Mouse (Mus musculus) right cerebral cortex, postnatal 10 days (tissue): ENCODE results near the gene Dcdc2b.
A peak's percentile ranks its signal among the peaks of the same experiment; 100 is the strongest.

Experiments used
- DNase-seq, 2 experiments: peaks; one replicate each; pipeline ENCODE4 v3.0.0; 2021; ENCODE audit warnings: low spot score in 2 of 2

The Dcdc2b gene

DNA sequence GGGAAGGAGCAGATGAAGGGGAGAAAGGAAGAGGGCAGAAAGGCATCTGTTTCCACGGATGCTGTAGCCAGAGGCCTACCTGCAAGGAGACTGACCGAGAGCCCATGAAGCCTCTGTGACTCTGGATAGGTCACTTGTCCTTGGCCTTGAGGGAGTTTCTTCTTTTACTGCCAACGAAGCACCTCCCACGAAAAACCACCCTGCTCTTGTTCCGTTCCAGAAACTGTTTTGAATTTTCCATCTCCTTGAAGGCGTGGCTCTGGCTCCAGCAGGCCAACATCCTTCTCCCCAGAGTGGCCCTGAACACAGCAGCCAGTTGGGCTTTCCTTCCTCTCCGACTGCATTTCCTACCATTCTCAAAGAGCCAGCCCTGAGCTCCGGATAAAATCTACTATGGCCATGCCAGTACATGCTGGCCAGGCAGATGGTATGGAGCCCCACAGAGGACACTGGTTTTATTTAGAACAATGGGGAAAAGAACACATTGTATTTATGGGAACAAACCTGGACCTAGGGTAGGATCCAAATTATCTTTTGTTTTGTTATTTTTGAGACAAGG, 7.3 kb upstream of the Dcdc2b start:
- no peak for DNase-seq

DNA sequence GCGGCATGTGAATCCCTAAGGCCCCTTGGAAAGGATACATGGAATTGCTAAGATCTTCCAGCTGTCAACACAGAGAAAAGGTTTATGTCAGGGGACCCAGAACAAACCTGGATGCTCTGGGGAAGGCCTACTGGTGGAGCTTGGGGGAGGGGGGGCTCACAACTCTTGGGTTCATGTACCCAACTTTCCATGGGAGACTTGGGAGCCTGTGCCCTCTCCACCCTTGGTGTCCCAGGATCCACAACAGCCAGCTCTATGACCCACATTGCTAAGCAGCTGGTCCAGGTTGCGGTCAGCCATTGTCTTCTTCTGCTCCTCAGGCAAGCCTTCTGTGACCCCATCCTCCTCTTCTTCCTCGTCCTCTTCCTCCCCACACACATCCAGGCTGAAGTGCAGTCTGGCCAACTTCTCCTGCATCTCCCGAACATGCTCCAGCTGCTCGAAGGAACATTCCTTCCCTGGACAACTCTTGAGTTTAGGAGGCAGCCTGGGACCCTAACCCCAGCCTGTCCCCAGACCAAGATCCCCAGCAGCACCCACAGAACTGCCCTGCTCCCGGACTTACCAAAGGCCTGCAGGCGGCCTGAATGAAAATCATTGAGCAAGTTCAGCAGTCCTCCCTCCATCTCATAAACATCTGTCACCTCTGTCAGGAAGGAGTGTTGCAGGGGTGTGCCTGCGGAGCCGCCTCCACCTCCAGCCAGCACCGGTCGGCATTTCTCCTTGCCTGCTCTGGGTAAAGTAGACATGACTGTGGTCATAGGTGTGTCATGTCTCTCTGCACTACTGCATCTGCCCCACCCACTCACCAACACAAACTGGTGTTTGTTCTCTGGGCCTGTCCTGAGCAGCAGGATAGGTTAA, 6.6 kb upstream of the Dcdc2b start:
- DNase-seq, result peak in 1 of 2 experiments; percentile 48

DNA sequence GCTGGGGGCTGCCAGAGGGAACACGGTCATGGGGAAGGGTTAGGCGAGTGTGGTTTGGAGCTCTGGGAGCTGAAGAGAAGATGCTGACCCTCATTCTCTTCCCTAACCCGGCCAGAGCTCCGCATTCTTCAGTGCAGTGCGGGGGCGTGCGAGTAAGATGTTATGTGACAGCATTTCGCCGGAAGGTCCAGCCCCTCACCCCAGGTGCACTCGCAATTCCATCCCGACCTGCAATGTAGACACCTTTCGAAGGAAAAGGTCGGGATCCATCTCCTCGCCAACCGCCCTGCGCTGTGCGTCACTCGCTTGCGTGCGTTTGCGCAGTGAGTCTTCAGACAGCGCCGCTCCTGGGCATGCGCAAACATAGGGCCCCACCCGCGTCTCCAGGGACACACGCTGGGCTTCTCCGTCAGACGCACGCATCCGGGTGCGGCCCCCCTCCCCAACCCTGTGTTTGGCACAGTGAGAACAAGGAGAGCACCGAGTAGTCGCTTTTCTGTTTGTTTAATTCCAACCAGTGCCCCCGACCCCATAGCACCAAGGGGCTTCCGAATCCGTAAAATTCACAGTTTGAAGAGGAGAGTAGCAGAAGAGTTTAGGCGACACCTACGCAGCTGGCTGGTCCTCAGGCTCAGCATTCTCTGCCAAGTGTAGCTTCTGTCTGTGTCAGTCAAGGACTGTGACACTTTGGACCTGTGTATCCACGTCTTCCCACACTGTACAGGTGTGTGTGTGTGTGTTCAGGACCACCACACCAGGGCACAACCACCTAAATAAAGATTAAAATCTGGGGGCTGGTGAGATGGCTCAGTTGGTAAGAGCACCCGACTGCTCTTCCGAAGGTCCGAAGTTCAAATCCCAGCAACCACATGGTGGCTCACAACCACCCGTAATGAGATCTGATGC, 5.0 kb upstream of the Dcdc2b start, which contains the start of gene Iqcc:
Gene Iqcc, minus strand, starts transcription at position 314 of the 906 bp plus-strand sequence.
- DNase-seq, result peak; percentile 97 to 98

DNA sequence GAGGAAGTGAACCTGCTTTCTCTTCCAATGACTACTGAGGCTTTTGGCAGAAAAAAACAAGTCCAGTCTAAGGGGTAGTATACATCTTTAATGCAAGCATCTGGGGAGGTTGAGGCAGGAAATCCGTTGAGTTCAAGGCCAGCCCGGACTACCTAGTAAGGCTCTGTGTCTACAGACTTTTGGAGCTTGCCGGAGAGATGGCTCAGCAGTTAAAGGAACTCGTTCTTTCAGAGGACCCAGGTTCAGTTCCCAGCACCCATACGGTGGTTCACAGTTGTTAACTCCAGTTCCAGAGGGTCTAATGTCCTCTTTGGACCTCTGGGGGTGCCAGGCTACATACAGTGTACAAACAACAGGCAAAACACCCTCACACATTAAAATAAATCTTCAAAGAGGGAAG, 4.0 kb upstream of the Dcdc2b start:
- DNase-seq, result no peak

DNA sequence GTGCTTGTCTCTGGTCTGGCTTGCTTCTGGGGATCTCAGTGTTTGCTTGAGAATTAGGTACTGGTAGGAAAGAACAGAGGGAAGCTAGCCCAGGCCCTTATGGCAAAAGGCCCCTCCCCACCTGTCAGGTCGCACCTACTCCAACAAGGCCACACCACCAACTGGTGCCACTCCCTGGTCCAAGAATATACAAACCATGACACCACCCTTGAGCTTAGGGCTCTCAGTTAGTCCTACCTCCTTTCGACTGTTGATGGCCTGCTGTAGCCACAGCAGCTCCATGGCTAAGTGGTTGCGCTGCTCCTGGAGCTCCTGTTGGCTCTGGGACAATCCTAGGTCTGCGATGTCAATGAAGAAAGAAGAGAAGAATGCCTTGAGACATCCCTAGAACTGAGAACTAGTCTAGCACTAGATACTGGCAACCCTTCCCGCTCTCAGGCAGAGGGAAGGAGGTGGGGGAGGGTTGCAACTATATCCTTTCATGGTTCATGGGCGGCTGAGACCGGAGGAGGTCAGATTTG, 3.1 kb upstream of the Dcdc2b start:
- no peak for DNase-seq

DNA sequence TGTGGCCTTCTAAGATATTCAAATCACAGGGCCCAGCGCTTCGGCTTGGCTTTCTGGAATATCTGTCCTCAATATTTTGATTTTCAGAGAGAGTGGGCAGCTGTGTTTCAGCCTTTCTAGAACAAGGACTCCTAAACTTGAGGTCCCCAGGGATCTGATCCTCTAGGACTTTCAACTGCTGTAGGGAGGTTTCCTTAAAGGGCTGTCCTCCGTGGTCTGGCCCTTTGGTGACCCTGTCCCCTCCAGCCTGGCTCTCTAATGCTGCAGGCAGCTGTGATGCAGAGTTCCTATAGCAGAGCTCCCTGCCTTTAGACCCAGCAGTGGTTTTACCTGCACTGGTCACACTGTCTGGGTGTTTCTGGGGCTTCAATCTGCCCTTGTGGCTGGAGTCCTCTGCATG, 2.6 kb upstream of the Dcdc2b start:
- DNase-seq, result no peak

DNA sequence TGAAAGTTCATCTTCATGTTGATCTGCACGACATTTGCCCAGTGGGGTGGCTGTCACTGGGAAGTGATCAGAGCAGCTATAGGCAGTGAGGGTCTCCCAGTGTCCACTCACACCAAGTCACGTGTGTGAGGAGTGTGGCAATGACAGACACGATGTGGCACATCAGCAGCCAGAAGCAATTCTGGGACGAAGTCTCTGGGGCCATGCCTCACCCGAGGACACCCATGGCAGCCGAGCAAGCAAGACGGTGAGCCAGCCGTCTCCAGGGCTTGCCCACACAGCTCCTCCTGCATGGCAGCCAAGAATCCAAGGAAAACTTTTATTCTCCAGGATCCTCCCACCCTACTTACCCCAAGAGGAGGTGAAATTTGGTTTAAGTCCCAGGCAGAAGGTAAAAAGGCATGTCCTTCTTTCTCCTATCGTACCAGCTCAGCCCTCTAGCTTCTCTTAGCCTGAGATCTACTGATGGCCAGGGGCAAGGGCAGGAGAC, 1.8 kb upstream of the Dcdc2b start:
- DNase-seq, result no peak

DNA sequence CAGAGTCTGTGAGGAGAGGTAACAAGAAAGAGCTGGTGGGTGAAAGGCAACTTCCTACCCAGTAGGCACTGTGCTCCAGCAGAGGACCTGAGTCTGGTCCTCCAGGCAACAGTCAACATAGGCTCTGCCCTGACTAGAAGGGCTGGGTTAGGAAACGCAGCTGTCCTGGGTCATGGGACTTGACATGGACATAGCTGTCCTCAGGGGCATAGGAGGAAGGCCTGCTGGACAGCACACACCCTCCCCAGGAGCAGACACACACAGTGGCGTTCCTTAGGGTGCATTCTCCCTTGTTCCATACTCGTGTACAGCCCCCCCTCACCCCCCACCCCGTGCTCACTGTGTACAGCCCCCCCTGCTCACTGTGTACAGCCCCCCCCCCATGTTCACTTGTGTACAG, 3.6 kb downstream of the Dcdc2b start:
- no peak for DNase-seq

DNA sequence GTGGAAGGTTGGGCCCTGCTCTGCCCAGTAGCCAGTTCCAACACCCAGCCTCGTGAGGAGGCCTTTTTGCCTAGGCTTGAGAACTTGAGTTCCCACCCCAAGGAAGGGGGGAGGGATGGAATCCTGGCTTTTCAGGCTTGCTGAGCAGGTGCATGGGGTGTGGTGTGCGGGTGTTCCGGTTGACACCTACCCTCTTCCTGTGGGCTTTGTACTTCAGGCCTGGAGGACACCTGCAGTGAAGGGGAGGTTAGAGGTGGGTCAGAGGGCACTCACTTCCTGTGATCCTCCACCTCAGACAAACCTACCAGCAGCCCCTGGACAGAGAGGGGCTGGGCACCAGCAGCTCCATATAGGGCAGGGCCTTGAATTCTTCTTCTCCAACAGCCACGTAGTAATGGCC, 4.0 kb downstream of the Dcdc2b start:
- no peak for DNase-seq

DNA sequence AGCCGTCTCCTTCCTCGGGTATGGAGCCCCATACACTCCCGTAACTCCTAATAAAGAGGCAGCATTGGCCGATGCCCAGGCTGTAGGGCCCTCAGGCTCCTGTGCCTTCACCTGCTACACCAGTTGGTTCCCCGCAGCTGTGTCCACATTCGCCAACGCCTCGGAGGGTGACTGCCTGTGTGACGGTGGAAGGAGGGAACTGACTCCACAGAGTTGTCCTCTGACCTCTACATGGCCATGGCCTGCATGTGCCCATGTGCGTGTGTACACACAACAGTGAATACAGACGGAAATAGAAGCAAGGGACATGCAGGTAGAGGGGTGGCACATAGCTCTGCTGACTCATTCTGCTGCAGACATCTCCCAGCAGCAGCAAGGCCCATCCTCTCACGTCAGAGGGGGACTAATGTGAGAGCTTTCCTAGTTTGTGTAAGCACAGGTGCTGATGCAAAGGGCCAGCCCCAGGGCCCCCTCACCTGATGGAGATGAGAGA, 4.9 kb downstream of the Dcdc2b start:
- peak in 1 of 2 experiments; percentile 31 for DNase-seq

DNA sequence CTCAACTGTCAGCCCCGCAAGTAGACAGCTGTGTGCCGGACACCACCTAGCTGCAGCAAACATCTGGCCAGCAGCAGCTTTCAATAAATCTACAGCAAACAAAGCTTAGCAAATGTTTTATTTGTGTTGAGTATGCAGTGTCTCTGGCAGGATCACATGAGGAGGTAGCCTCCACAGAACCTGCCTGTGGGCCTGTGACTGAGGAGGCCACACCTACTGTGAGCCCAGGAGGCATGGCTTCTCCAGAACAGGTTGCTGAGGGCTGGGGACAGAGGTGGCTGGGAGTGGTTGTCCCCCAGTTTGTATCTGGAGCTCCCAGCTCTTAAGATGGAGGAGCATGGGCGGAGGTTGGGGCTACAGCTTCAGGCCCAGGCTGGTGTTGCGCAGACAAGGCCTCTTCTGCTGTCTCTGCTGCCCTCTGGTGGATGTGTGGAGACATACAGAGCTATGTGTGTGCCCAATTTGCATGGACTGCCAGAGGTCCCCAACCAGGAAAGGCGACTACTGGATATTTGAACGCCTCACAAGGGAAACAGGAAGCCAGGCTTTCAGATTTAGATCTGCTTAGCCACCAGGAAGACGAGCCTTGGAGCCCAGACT, 5.5 kb downstream of the Dcdc2b start:
- peak; percentile 90 to 91 for DNase-seq

DNA sequence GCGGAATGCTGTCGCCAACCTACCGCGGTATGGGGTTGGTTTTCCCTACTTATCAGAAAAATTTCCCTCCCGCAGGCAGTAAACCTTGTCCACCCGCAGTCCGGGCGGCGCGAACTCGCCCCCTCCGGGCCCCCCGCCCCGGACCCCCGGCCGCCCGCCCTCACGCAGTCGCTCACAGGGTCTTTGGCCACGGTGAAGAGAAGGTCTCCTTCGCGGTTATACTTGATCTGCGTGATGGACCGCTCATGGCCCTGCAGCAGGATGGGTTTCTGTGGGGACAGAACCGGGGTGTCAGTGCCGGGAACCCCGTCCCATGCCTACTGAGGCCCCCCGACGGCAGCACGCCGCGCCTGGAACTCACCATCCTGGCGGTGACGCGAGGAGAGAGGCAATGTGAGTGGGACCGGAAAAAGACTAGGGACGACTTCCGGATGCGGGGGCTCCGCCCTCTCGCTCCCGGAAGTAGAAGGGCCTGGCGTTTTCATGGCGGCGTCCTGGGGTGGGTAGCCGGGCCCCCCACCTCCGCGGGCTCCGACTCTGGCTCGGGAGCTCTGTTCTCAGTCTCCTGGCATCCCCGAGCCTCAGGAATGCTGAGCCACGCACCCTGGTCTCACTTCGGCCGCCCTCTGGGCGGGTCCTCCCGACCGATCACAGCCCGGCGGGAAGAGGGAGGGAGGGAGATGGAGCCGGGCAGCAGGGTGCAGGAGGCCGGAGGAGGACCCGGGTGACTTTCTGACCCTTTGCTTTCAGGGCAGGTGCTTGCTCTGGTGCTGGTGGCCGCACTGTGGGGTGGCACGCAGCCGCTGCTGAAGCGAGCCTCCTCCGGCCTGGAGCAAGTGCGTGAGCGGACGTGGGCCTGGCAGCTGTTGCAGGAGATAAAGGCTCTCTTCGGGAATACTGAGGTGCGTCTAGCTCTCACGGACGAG, 13.6 kb downstream of the Dcdc2b start, which contains the start of the genes Eif3i and Tmem234:
Gene Eif3i, minus strand, starts transcription at position 416 of the 926 bp plus-strand sequence.
Gene Tmem234, plus strand, starts transcription at position 436 of the 926 bp plus-strand sequence.
- DNase-seq, result peak; percentile 90 to 92

DNA sequence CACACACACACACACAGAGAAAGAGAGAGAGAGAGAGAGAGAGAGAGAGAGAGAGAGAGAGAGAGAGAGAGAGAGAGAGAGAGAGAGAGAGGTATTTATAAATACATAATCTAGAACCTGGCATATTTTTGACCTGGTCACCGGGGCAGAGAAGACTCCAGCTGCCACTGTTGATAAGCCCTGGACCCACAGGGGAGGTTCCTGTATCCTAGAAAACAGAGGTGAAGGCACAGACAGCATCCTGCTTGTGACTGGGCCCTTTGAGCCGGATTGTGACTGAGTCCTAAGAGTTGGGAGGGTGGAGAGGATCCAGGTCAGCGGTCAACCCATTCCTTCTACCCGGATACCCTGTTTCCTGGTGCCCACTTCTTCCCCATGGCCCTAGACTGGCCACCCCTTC, 25.2 kb downstream of the Dcdc2b start:
- DNase-seq, result no peak

DNA sequence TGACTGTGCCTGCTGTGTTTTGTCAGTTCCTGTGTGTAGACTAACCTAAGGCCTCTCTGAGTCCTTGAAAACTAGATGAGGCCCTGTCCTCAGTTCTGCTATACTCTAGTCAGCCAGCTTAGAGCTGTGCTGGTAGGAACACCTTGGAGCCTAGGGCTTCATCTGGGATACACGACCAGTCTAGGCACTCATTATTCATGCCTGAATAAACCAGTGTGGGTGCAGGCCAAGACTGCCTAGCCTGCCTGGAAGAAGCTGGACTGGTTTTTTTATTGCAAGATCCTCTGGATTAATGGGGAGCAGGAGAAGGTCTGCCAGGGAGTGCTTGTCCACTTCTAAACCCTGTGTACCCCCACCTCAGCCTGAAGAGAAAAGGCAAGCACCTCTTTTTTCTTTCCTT, 27.1 kb downstream of the Dcdc2b start:
- DNase-seq, result no peak

DNA sequence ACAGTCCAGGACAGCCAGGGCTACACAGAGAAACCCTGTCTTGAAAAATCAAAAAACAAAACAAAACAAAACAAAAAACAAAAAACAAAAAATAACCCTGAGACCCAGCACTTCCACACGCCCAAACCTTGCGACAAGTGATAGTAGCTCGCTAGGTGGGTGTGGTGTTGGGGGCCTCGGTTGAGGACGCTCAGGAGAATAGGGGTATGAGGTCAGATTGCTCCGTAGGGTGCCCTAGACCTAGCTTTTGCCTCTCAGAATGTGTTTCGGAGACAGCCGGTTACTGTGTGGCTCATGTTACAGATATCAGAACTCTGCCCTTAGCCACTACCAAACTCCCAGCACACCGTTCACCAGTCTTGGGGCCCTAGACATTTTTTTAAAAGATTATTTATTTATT, 28.3 kb downstream of the Dcdc2b start:
- DNase-seq, result no peak

DNA sequence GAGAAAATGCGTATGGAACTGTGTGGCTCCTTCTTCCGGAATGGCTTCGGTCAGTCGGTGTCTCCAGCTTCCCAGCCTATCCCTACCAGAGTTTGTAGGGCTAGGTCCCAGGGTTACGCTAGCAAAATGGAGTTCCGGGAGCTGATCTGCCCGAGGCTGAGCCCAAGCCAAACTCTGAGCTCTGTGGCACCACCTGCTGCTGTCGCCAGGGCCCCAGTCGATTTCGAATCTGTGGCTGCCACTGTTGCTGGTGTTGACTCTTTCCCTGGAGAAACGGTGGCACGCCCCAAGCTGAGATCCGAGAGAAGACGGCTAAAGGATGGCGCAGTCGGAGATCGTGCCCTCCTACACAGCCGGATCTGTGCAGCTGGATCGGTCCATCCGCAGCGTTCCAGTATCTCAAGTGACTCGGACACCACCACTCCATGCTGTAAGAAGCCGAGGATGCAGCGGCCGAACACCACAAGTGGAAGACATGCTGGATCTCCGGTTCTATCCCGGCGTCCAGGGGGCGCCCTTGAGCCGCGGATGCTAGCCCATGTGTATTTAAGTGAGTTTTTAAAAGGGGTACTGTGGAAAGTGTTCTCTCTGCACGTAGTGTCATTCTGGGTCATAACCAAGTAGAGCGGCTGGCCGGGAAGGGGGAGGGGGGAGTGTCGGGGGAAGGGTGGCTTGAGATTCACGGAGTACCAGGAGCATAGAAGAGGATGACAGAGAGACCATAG, 29.0 kb downstream of the Dcdc2b start:
- peak; percentile 86 to 87 for DNase-seq

DNA sequence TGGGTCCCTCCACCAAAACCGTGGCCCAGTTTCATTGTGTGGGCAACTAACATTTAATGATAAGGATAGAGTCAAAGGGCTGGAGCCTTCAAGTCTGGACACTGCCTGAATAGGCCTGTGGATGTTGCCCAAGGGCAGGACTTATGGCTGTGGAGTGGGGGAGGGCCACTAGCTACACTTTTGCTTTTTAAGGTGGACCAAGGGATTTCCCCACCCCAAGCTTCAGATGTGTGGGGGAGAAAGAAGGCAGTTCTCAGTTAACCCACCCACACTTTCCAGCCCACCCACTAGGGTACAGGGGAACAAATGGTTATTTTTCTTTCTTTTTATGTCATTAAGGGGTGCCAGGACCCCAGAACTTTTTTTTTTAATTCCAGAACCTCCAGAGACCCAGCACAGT, 29.7 kb downstream of the Dcdc2b start:
- no peak for DNase-seq

DNA sequence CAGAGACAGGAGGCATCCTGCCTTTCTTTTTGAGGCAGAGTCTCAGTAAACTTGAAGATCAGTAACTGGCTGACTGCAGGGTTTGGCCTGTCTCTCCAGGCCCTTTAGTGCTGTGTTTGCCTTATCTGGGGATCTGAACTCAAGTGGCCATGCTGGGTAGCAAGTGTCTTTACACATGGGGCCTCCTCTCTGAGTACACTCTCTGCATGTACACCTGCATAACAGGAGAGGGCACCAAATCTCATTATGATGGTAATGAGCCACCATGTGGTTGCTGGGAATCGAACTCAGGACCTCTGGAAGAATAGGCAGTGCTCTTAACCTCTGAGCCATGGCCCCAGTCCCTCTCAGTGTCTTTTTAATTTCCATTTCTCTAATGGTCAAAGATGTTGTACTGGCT, 31.8 kb downstream of the Dcdc2b start:
- DNase-seq, result no peak

DNA sequence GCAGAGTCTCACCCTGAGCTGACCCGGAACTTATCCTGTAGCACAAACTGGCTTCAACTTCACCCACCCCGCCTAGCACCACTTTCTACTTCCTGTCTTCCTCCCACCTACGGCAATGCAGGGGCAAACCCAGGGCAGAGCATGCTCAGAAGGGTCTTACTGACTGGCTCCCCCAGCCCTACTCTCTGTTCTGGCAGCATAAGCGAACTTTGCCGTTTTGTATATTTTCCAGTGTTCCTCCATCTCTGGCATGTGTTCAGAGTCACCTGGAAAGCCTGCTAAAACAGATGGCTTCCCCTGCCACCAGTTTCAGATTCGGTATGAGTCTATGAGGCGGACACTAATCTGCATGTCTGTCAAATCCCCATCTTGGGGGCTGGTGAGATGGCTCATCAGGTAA, 33.7 kb downstream of the Dcdc2b start:
- no peak for DNase-seq
